Mouse (Mus musculus): ENCODE data around the gene Kctd15. TPM values are rescaled to one million over a fixed set of nuclear protein-coding genes. Genes with fewer than 3 reads are reported as not detected.
A peak's percentile ranks its signal among the peaks of the same experiment; 100 is the strongest.

Kctd15 gene
- total RNA-seq, 1 experiment from 2014 or later: not detected

- ATAC-seq (replicated peaks; ENCODE audit: low read depth, poor library complexity, severe bottlenecking): no peak
These were observed 23.4 kb downstream of the Kctd15 start for GRCm38 (mm10) chr7:34632966-34633742.

GRCm38 (mm10) chr7:34630211-34631085 is 26.1 kb downstream of the Kctd15 start:
- ATAC-seq (replicated peaks; ENCODE audit: low read depth, poor library complexity, severe bottlenecking): peak; percentile 90

GRCm38 (mm10) chr7:34629702-34630210 is 26.8 kb downstream of the Kctd15 start:
- ATAC-seq (replicated peaks; ENCODE audit: low read depth, poor library complexity, severe bottlenecking): no peak

GRCm38 (mm10) chr7:34620411-34620810 is 36.1 kb downstream of the Kctd15 start:
- ATAC-seq (replicated peaks; ENCODE audit: low read depth, poor library complexity, severe bottlenecking): no peak

- ATAC-seq (replicated peaks; ENCODE audit: low read depth, poor library complexity, severe bottlenecking): no peak
These were observed 38.2 kb downstream of the Kctd15 start for GRCm38 (mm10) chr7:34618141-34618890.

GRCm38 (mm10) chr7:34616275-34616674 is 40.3 kb downstream of the Kctd15 start:
- no peak for ATAC-seq (replicated peaks; ENCODE audit: low read depth, poor library complexity, severe bottlenecking)

- no peak for ATAC-seq (replicated peaks; ENCODE audit: low read depth, poor library complexity, severe bottlenecking)
These were observed 46.1 kb downstream of the Kctd15 start for GRCm38 (mm10) chr7:34610445-34610844.

GRCm38 (mm10) chr7:34607334-34607970 is 49.1 kb downstream of the Kctd15 start:
- no peak for ATAC-seq (replicated peaks; ENCODE audit: low read depth, poor library complexity, severe bottlenecking)

- no peak for ATAC-seq (replicated peaks; ENCODE audit: low read depth, poor library complexity, severe bottlenecking)
These were observed 49.8 kb downstream of the Kctd15 start for GRCm38 (mm10) chr7:34606729-34607128.

- no peak for ATAC-seq (replicated peaks; ENCODE audit: low read depth, poor library complexity, severe bottlenecking)
These were observed 50.5 kb downstream of the Kctd15 start for GRCm38 (mm10) chr7:34606051-34606450.

GRCm38 (mm10) chr7:34598576-34598975 is 58.0 kb downstream of the Kctd15 start:
- ATAC-seq (replicated peaks; ENCODE audit: low read depth, poor library complexity, severe bottlenecking): no peak

GRCm38 (mm10) chr7:34597986-34598385 is 58.5 kb downstream of the Kctd15 start:
- ATAC-seq (replicated peaks; ENCODE audit: low read depth, poor library complexity, severe bottlenecking): no peak

GRCm38 (mm10) chr7:34596531-34597235 is 59.8 kb downstream of the Kctd15 start:
- no peak for ATAC-seq (replicated peaks; ENCODE audit: low read depth, poor library complexity, severe bottlenecking)

GRCm38 (mm10) chr7:34595307-34595565 is 61.3 kb downstream of the Kctd15 start:
- ATAC-seq (replicated peaks; ENCODE audit: low read depth, poor library complexity, severe bottlenecking): no peak

GRCm38 (mm10) chr7:34594501-34595306 is 61.8 kb downstream of the Kctd15 start:
- ATAC-seq (replicated peaks; ENCODE audit: low read depth, poor library complexity, severe bottlenecking): no peak

GRCm38 (mm10) chr7:34590711-34591110 is 65.8 kb downstream of the Kctd15 start:
- no peak for ATAC-seq (replicated peaks; ENCODE audit: low read depth, poor library complexity, severe bottlenecking)

All from common myeloid progenitor, adult 5-6 weeks (primary cell).